Mouse (Mus musculus) thymus, adult 2 months (tissue): Measurements from ENCODE around the gene Cryba4.

Experiments
- CTCF ChIP-seq: fragments of 200-500 bp; IDR thresholded peaks from 2 replicates; pipeline ENCODE4 v1.5.1; 2012; ENCODE audit warnings: mild to moderate bottlenecking, control low read depth, low read length, moderate library complexity, borderline replicate concordance; ENCODE audit not compliant: control insufficient read depth, poor library complexity, insufficient read depth; ENCODE audit errors: extremely low read depth
- POLR2A ChIP-seq: fragments of 200-500 bp; IDR thresholded peaks from 2 replicates; pipeline ENCODE4 v1.6.1; 2012; ENCODE audit warnings: mild to moderate bottlenecking, low read length, control low read depth, moderate library complexity; ENCODE audit not compliant: control insufficient read depth, poor library complexity, insufficient read depth; ENCODE audit errors: extremely low read depth

DNA sequence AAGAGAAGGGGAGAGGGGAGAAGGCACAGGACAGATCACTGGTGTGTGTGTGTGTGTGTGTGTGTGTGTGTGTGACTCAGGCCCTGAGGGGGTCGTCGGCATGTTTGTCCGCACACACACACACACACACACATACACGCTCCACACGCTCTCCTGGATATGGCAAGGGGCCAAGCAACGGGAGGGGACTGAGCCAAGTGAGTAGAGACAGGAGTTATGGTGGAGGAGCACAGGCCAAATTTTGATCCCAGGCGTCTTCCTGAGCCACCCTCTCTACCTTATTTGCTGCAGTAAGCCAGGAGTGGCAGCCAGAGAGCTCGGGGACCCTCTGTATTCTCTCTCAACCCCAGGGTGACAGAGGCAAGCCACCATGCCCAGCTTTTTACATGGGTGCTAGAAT, 36.9 kb upstream of the Cryba4 start:
- no peak for TF ChIP-seq CTCF
- no peak for TF ChIP-seq POLR2A
